Mouse (Mus musculus): ENCODE measurements at regions not wholly inside any gene's neighbourhood (a gene's known extent, or its start where the extent isn't known, plus 50 kb on each side); places are given as distances from the start of the nearest gene placed in this dataset.

DNA sequence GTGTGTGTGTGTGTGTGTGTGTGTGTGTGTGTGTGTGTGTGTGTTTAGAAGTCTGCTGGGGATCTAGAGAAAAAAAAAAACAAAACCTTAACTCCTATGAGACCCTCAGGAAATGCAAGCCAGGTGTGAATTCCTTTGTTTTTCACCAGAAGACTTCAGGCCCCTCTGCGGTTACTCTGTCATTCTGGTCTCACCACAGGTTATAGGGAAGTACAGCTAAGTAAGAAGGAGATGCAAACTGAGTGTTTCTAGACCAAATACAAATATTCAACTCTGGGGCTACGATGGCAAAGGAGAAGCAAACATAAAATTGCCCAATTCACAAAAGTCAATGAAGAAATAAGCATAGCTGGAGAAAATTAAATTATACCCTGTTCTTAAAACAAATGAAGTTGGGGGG lies 54.9 kb upstream of the Basp1 start:
- no peak for DNase-seq

- no peak for DNase-seq
Measured at GRCm38 (mm10) chr15:25469185-25469845, 55.8 kb upstream of the Basp1 start.

DNA sequence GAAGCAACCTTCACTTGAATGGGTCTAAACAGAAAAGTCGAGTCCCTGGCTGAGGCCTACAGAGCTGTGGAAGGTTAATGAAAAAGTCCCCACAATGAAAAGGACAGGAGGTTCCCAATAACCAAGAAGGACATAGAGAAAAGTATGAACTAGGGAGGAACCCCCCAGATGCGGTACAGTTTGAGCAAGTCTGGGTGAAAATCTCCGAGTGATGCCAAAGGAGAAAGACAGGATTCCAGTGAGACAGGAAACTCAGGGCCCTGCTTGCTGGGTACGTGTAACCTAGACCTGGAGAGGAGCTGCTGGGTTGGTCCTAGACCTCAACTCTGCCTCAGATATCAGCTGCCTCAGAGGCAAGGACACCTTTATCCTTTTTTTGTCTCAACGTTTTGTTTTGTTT lies 57.8 kb upstream of the Basp1 start:
- DNase-seq, result no peak

DNA sequence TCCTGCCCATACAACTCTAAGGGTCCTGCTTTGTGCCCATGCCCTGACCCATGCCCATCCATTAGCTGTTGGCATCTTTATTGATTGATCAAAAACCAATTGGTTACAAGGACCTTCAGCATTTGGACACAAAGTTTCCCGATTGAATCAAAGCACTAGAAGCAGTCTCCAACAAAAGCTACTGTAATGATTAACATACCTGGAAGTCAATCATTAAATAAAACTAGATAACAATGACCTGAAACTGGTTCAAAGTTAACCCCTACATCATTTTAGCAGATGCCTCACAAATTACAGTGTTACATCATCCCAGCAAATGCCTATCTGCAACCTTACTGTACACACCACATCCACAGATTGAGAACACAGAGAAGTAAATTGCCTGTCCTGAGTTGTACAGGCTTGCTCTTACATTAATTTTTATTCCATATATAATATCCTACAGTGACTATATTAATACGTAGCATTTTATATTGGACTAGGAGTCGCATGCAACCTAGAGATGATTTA lies 59.7 kb upstream of the Basp1 start:
- no peak for DNase-seq

DNA sequence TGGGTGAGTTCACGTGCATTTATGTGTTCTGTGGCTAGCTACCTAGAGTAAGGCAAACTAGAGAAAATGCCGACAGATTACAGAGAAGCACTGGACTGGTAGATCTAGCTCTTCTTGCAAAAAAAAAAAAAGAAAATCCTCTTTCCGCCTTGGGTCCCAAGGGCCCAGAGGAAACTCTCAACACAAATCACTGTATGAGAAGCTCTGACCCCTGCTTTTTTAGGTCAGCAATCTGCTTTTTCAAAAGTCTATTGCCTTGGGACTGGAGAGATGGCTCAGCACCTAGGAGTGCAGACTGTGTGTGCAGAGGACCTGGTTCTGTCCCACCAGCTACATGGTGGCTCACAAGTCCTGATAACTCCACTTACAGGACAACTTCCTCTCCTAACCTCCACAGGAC lies 60.5 kb upstream of the Basp1 start:
- no peak for DNase-seq

DNA sequence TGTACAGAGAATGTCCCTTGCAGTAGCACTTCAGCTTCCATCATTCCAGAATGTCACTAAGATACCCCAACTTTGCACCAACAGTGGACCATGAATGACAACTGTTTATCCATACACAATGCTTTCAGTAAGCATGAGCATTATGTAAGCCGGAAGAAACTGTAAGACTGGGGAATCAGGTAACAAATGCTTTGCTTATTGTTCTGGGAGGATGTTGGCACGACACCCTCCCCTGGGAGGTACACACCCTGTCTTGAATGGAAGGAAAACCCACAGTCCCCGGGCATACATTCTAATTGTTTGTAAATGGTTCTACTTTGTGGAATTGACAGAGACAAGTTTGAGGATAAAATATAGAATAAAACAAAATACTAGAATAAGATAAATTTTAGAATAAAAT lies 69.0 kb upstream of the Basp1 start:
- no peak for DNase-seq

- no peak for DNase-seq
Measured at GRCm38 (mm10) chr15:25485372-25485771, 71.8 kb upstream of the Basp1 start.

GRCm38 (mm10) chr15:25486158-25486557 lies 72.6 kb upstream of the Basp1 start:
- no peak for DNase-seq

- no peak for DNase-seq
Measured at GRCm38 (mm10) chr15:25489804-25490203, 76.2 kb upstream of the Basp1 start.

- DNase-seq, result no peak
Measured at GRCm38 (mm10) chr15:25492161-25492746, 78.7 kb upstream of the Basp1 start.

GRCm38 (mm10) chr15:25494687-25495299 lies 81.2 kb upstream of the Basp1 start:
- no peak for DNase-seq

GRCm38 (mm10) chr15:25495926-25496644 lies 82.5 kb upstream of the Basp1 start:
- no peak for DNase-seq

- DNase-seq, result no peak
Measured at GRCm38 (mm10) chr15:25497743-25498142, 84.2 kb upstream of the Basp1 start.

DNA sequence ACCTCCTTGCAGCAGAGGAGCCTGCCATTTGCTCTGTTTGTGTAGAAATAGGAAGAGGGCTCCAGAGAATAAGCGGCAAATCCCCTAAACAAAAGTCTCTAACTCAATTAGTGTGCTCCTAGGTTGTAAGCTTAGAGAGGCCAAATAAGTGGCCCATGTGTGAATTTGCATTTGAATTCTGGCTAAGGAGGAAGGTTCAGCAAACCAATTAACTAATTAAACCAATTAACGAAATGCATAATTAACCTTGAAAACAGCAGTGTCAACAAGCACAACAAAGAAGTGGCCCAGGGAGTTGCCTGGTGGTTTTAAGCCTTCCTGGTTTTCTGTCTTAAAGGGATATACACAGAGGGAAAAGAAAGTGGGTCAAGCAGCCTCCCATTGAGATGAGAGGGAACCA lies 84.9 kb upstream of the Basp1 start:
- no peak for DNase-seq

DNA sequence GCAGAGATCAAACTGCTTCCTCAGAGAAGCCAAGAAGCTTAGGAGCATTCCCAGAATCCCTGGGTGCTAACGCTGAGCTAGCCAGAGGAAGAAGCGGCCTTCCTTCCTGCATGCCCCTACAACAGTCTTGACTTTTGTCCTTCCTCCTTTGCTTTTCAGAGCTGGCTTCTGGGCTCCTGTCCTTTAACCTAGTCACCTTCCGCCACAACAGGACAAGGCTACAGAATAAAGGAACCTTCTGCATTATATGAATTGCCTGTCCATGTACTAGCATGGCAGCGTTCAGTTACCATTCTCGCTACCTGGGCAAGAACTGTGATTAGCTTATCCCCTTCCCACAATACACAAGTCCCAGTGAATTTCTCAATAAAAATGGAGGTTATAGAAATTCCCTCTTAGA lies 88.9 kb upstream of the Basp1 start:
- no peak for DNase-seq

- DNase-seq, result no peak
Measured at GRCm38 (mm10) chr15:25503104-25503503, 89.5 kb upstream of the Basp1 start.

DNA sequence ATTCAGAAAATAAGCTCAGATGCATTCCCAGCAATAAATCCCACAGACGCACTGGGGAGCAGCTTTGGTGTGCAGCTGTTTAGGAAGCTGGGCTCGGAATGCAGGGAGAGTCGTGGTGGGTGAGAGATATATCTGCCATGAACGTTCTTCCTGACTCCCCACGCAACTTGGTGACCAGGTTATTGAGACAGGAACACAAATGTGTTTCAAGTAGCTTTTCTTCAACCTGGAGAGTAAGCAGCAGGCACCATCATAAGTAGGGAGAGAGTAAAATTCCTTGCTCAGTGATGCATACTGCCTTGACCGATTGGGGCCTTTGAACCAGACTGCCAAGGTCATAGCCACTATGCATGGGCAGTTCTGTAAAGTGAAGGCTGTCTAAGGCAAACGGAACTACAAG lies 95.6 kb upstream of the Basp1 start:
- no peak for DNase-seq

DNA sequence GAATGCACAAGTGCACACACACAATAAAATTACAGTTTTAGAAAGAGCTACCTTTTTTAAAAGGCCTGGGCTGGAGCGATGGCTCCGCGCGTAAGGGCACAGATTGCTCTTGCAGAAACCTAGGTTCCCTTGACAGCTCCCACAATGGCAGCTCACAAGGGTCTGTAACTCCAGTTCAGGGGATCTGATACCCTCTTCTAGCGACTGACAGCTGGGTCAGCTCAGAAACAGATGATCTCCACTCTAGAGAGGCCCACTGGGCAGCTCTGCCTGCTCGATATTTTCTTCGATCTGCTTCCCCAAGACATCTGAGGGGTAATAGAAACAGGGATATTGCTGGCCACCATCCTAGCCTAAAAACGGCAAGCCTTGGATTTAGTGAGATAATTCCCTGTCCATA lies 96.0 kb upstream of the Basp1 start:
- no peak for DNase-seq

GRCm38 (mm10) chr15:25510060-25510492 lies 96.5 kb upstream of the Basp1 start:
- peak; percentile 30 for DNase-seq

DNA sequence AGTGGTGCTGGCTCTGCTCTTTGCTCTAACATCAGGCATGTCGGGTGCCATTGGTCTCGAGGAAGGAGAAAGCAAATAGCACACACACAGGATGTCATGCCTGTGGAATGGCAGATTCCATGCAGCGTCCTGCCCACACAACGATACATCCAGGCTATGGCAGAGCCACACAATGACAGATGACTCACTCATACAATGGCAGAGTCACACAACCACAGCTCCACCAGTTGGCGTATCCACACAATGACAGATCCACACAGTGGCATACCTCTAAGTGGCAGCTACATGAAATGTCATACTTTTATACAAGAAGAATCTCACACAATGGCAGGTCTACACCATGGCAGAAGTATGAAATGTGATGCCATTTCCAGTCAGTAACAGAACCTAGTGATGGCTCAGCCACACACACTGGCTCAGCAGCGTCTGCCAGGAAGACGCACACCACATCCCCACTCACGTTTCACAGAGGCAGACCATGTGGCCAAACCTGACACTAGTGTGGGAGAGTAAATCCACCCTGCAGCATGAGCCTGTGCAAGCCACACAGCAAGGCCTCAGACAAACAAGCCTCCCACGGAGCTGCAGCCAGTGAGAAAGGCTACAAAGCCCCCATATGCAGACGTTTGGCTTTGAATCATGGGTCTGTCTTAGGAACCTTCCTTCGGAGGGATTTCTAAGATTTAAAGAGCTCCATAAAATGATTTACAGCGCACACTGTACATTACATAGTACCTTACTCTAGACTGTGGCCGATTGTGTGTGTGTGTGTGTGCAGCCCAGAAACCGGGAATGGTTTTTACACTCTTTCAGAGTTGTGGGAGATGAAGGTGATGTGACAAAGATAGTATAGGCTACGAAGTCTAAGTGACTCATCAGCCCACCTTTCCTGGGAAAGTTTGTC lies 104.0 kb upstream of the Myo10 start:
- peak; percentile 34 for DNase-seq

DNA sequence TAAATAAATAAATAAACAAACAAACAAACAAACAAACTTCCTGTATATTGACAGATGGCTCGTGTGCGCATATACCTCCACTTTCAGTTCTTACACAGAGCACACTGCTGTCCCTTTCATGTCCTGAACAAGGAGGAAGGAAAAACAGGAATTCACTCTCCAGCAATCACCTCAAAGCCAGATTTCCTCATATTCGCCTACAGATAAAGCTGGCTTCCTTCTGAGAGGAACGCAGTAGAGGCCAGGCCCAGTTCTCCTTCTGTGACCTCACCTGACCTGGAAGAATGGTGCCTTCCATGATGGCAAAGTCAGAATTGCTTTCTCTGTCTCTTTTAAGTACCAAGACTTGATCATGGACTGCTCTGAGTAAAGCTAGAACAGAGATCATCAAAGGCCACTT lies 98.1 kb upstream of the Myo10 start:
- no peak for DNase-seq

DNA sequence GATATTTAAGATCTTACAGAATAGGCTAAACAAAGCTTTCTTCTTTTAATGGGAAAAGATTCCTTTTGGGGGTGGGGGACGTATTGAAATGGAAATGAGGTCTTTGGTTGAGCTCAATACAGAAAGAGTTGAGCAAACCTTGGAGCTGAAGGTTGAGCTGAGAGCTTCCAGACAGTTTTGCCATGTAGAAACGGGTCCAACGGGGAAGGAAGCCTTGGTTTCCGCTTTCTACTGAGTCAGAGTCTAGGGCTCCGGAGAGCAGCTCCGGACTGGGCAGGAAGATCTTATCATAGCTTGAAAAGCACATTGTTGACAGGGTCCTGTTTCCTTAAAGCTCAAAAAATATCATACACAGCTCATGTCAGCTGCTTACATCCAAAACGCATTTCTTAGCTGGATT lies 97.0 kb upstream of the Myo10 start:
- no peak for DNase-seq
